Mouse (Mus musculus) cerebellum, adult 2 months (tissue): ENCODE measurements at regions not wholly inside any gene's neighbourhood (a gene's known extent, or its start where the extent isn't known, plus 50 kb on each side); places are given as distances from the start of the nearest gene placed in this dataset.

ENCODE experiments used
- DNase-seq, 2 experiments: peaks; one replicate each; pipeline ENCODE4 v3.0.0; 2021
- H3K27ac ChIP-seq: fragments of 200-500 bp; 2 replicates; pipeline ENCODE4 v1.5.1; 2012; ENCODE audit warnings: low read length, control low read depth, inconsistent platforms; ENCODE audit not compliant: insufficient read depth
- H3K27me3 ChIP-seq: fragments of 200-500 bp; 2 replicates; pipeline ENCODE4 v1.6.1; 2012; ENCODE audit warnings: inconsistent platforms, mild to moderate bottlenecking, low read length, moderate library complexity; ENCODE audit not compliant: control insufficient read depth, insufficient read depth
- H3K4me1 ChIP-seq: fragments of 200-500 bp; 2 replicates; pipeline ENCODE4 v1.6.1; 2011; ENCODE audit warnings: low read length; ENCODE audit not compliant: control insufficient read depth, insufficient read depth
- H3K4me3 ChIP-seq: fragments of 200-500 bp; replicated peaks from 2 replicates; pipeline ENCODE3; 2011; ENCODE audit warnings: mild to moderate bottlenecking, low read depth, low read length, control low read depth; ENCODE audit not compliant: insufficient read depth
- CTCF ChIP-seq: fragments of 200-500 bp; IDR thresholded peaks from 2 replicates; pipeline ENCODE4 v1.5.1; 2011; ENCODE audit warnings: low read depth, mild to moderate bottlenecking, control low read depth, low read length, moderate library complexity, borderline replicate concordance; ENCODE audit not compliant: insufficient read depth
- POLR2A ChIP-seq: fragments of 200-500 bp; IDR thresholded peaks from 2 replicates; pipeline ENCODE4 v1.6.1; 2011; ENCODE audit warnings: low read length, control low read depth, borderline replicate concordance; ENCODE audit not compliant: insufficient read depth
- WGBS: fragments of 180-500 bp; shearing (Covaris S2); methylation state at CpG from one replicate; pipeline ENCODE4 v1.1.7; 2018; 5-methylcytosine and 5-hydroxymethylcytosine counted together

DNA sequence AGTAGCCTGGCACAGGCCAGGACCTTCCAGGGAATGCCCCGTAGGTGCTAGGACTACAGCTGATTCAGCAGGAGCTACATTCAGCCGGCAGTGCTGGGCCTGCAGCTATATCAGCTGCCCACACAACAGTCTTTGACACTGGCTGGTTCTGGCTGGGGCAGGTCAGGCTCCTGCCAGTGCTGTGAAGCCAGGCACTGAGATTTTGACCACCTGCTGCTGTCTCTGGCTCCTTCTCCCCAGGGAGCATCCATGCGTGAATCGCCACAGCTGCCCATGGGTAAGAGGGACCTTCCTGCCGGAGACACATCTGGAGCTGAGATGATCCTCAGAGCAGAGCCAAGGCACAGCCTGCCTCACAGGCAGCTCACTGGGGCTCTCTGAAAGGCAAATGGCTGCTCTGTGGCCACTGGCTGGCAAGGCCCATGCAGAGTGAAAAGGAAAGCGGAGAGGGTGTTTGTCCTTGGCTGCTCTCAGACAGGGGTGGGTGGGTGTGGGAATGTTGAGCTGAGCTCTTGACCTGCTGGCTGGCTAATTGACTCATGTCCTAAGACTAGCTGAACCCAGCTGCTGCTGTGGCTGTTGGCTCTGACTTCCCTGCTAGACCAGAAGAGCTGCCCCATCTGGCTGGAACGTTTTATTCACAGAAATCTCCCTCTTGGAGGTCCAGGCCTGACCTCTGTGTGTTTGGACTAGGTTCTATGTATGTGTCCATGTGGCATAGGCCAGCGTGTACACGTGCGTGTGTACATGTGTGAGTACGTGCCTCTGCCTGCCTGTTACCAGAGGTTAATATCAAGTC, 187.4 kb upstream of the Igsf21 start:
- H3K27me3 ChIP-seq = no peaks in the 10 kb centered on the region
- no peak for DNase-seq
- no peak overlapping the region for H3K27ac ChIP-seq
- no peaks in the 10 kb centered on the region for H3K4me1 ChIP-seq
- TF ChIP-seq CTCF (no peak), POLR2A (no peak)
- H3K4me3 ChIP-seq = no peak overlapping the region
- WGBS = 59% methylated on average over 11 of the region's 11 CpGs

DNA sequence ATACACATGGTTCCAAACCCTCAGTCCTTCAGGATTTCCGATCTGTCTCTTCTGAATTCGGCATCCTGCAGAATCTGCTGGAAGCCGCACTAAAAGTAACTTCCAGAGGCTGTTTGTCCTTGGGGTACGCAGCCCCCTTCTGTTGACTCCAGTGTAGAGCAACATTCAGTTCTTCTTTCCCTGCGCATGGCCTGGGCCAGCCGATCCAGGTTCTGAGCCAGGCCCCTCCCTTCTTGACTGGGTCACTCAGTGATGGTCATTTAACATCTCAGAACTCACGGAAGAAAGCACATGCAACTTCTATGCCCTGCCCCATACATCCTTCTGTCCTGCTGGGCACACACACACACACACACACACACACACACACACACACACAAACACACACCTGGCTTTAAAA, 185.5 kb upstream of the Igsf21 start:
- TF ChIP-seq CTCF = no peak
- no peak for TF ChIP-seq POLR2A
- no peaks in the 10 kb centered on the region for H3K4me1 ChIP-seq
- no peak overlapping the region for H3K4me3 ChIP-seq
- H3K27ac ChIP-seq = no peak overlapping the region
- no peaks in the 10 kb centered on the region for H3K27me3 ChIP-seq
- no peak for DNase-seq
- 84% methylated on average over 7 of the region's 7 CpGs for WGBS

DNA sequence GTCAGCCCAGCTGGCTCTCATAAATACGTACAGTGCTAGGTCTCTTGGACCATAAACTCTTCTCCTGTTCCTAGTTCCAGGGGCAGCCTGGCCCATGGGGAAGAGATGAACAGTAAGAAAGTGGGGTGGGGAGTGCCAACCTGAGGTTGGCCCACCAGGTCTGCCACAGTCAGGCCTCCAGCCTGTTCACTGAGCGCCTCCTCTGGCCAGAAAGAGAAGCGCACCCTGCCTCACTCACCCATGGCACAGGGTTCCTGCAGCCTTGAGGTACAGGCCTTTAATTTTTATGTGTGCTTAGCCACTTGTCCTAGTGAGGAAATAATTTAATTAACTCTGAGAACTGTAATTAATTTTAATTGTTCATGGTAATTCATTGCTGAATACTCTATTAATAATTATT, 180.5 kb upstream of the Igsf21 start:
- WGBS = 89% methylated on average over 3 of the region's 3 CpGs
- Histone ChIP-seq H3K27ac (no peak overlapping the region), H3K27me3 (no peaks in the 10 kb centered on the region), H3K4me1 (no peaks in the 10 kb centered on the region), H3K4me3 (no peak overlapping the region)
- no peak for DNase-seq
- TF ChIP-seq POLR2A (no peak), CTCF (peak; percentile 16; the same call in 1 of the 2 replicates)

DNA sequence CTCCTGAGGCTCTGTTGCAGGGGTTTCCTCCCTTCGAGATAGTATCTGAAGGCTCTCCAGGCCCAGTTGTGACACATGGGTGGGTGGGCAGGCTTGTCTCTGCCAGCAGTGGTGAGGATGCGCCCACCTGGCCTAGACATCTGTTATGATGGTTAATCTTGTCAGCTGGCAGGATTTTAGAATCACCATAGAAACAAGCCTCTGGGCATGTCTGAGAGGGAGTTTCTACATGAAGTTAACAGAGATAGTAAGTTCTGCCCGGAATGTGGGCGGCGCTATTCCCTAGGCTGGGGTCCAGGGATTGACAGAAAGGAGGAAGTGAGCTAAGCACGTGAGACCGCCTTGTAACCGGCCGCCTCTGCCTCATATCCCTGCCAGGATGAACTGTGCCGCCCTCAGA, 177.2 kb upstream of the Igsf21 start:
- 86% methylated on average over 10 of the region's 10 CpGs for WGBS
- Histone ChIP-seq H3K27me3 (no peaks in the 10 kb centered on the region), H3K4me1 (peaks cover 13% of the 10 kb centered on the region), H3K4me3 (no peak overlapping the region), H3K27ac (no peak overlapping the region)
- TF ChIP-seq POLR2A = no peak
- no peak for DNase-seq

DNA sequence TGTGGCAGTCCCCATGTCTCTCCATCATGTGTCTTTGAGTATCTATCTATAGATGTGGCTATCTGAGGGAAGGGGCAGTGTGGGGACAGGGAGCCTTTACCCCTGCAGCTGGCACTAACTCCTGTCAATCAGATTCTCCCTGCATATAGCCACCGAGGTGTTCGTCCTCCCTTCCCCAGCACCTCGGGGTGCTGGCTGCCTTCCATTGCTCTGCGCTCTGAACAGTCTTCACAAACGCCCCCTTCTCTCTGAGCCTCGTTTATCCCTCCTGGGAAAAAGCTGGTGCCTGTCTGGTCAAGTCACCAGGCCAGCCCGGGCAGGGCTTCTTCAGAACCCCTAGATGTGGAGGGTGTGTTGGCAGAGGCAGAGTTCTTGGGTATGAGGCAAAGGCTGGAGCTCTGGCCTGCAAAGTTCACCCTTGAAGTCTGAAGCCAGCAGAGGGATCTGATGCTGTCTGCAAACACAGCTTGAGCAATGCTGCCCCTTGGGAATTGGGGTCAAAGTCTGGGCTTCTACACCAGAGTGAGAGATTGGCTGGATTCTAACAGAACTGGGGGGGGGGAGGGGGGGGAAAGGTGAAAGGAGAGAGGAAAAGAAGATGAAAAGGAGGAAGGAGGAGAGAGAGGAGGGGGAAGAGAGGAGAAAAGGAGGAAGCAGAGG, 175.5 kb upstream of the Igsf21 start:
- TF ChIP-seq CTCF = no peak
- no peak for TF ChIP-seq POLR2A
- H3K27ac ChIP-seq = no peak overlapping the region
- H3K4me1 ChIP-seq = peaks cover 13% of the 10 kb centered on the region
- no peak for DNase-seq
- H3K4me3 ChIP-seq = no peak overlapping the region
- 33% methylated on average over 7 of the region's 7 CpGs for WGBS
- H3K27me3 ChIP-seq = no peaks in the 10 kb centered on the region

DNA sequence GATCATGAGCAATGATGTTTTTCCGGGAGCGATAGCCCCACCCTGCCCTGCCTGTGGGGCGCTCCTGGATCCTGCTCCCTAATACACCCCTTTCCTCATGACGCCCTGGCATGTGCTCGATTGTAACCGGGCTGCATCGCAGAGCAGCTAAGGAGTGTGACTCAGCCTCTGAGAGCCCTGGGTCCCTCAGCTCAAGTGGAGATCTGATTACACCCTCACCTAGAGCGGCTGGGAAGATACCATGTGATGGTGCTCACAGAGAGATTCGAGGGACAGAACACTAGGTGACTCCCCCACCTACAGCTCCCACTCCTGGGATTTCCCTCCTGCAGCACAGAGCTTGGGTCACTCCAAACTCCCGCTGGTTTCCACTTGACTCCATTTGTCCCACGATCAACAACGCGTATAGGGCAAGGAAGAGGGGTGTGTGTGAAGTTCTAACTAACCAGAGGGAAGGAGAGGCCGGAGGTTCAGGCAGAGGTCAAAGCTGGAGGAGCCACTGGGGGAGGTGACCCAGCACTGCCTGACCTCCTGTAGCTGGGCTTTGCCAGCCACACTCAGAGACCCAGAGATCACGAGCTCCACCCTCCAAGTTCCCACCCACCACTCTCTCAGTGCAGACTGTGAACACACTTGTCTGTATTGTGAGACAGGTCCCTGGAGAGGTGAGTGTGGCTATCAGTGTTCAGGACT, 173.3 kb upstream of the Igsf21 start:
- H3K4me1 ChIP-seq = peaks cover 23% of the 10 kb centered on the region
- no peak overlapping the region for H3K27ac ChIP-seq
- 65% methylated on average over 15 of the region's 15 CpGs for WGBS
- peak; percentile 17 to 38 for DNase-seq
- no peaks in the 10 kb centered on the region for H3K27me3 ChIP-seq
- H3K4me3 ChIP-seq = no peak overlapping the region
- TF ChIP-seq POLR2A = no peak
- no peak for TF ChIP-seq CTCF

DNA sequence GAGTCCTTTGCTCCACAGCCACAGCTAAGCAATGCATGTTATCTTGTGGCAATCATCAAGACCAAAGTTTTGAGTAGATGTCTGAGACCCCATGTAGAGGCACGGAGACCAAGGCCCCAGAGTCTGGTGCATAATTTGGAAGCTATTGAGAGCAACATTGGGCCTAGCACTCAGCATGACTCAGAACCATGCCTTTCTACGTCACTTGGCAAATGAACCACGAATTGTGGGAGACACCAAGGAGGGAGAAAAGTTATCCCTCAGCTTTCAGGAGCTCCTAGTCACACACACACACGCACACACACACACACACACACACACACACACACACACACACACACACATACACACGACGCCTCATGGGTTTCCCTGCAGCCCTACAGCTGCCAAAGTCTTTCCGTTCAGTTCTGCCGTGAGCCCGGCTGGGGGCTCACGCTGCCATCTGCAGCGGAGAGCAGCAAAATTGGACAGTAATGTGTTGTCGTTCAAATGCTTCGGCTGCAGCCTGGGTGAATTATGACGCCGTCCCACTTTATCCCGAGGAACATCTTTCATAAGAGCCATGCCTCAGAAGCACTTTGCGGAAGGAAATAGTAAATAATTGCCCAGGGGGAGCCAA, 165.8 kb upstream of the Igsf21 start:
- no peak overlapping the region for H3K4me3 ChIP-seq
- TF ChIP-seq POLR2A = no peak
- TF ChIP-seq CTCF = no peak
- WGBS = 54% methylated on average over 17 of the region's 17 CpGs
- no peak for DNase-seq
- H3K27me3 ChIP-seq = no peaks in the 10 kb centered on the region
- peaks cover 18% of the 10 kb centered on the region for H3K4me1 ChIP-seq
- no peak overlapping the region for H3K27ac ChIP-seq
